Mouse (Mus musculus) megakaryocyte, embryonic 14.5 days (primary cell): ENCODE measurements around the gene Fkbp5.

ENCODE experiments used
- FLI1 ChIP-seq: IDR thresholded peaks from 2 replicates; pipeline ENCODE4 v1.6.1; 2012; ENCODE audit warnings: low read length, inconsistent platforms, mixed read lengths
- GATA1 ChIP-seq: IDR thresholded peaks from 3 replicates; pipeline ENCODE4 v1.6.1; 2012; ENCODE audit warnings: mixed read lengths, low read length, inconsistent platforms, borderline replicate concordance

DNA sequence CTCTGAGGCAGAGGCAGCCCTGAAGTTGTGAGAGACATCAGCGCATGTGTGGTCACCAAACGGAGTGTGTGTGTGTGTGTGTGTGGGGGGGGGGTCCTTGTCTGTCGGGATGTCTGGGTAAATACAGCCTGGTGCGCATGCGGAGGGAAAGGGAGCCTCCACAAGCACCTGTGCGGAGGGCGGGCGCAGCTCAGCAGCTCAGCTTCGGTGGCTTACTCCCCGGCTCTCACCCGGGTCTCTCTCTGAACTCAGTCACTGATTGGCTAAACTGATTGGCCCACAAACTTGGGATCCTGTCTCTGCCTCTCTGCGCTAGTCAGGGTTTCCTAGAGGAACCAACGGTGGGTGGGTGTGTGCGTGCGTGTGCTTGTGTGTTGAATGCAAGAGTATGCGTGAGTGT is 142.8 kb downstream of the Fkbp5 start:
- TF ChIP-seq GATA1 (no peak), FLI1 (no peak)
